Mouse (Mus musculus): Measurements from ENCODE around the gene Vmn2r118. TPM values are rescaled to one million over a fixed set of nuclear protein-coding genes. Genes with fewer than 3 reads are reported as not detected.

Gene Vmn2r118
- not detected in 2 replicates for polyA plus RNA-seq (2015; fragmentation: Nextera tagmentation; extraction: Ambion mirVana)

DNA sequence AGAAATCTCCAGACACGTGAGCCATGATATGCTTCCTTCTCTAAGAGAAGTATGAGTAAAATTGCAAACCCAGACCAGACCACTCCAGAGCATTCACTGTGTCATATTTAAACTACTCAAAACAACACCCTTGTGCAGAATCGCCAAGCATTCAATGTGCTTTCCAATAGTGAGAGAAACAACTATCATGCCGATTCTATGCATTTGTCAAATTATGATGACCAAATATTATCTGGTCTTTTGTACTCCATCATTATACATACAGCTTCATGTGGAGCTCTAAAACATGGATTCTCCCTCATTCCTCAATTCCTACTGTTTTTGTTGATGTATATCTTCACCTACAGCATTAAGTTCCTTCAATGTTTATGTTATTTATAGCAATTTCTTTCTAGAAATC, at the start of gene Vmn2r118:
Vmn2r118 (minus strand) TSS at position 101 of the 400 bp plus-strand sequence.
- no peak within 1 kb of the TSS for H3K4me3 ChIP-seq (replicated peaks; ENCODE audit: low read length)
- WGBS: 88% methylated on average over 3 of the region's 3 CpGs
- H3K4me2 ChIP-seq (ENCODE audit: low read depth, low read length): no peak within 1 kb of the TSS
- no peak for ATAC-seq (ENCODE audit: insufficient read depth, low FRiP score)
- H3K4me1 ChIP-seq (ENCODE audit: control insufficient read depth, insufficient read depth, low read length): no peaks in the 10 kb centered on the region
- no peaks in the 10 kb centered on the region for H3K9me3 ChIP-seq (replicated peaks; ENCODE audit: control insufficient read depth, low read length)
- H3K36me3 ChIP-seq (ENCODE audit: control insufficient read depth, insufficient read depth, low read length): no peaks in the 10 kb centered on the region
- H3K27ac ChIP-seq (ENCODE audit: low read length): no peak within 1 kb of the TSS
- no peak within 1 kb of the TSS for H3K9ac ChIP-seq (ENCODE audit: low read length)
- H3K27me3 ChIP-seq (ENCODE audit: control insufficient read depth, insufficient read depth, low read length): no peaks in the 10 kb centered on the region

DNA sequence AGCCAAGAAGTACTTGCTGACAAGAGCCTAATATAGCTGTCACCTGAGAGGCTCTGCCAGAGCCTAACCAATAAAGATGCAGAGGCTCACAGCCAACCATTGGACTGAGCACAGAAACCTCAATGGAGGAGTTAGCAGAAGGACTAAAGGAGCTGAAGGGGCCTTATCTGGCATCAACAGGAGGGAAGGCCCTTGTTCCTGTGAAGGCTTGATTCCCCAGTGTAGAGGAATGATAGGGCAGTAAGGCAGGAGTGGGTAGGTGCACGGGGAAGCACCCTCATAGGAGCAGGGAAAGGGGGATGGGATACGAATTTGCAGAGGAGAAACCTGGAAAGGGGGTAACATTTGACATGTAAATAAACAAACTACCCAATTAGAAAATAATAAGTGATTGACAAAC, 36.1 kb upstream of the Vmn2r118 start:
- Histone ChIP-seq H3K9ac (ENCODE audit: low read length) (no peak overlapping the region), H3K4me3 (replicated peaks; ENCODE audit: low read length) (no peak overlapping the region), H3K4me2 (ENCODE audit: low read depth, low read length) (no peak overlapping the region), H3K9me3 (replicated peaks; ENCODE audit: control insufficient read depth, low read length) (no peaks in the 10 kb centered on the region), H3K27me3 (ENCODE audit: control insufficient read depth, insufficient read depth, low read length) (no peaks in the 10 kb centered on the region), H3K27ac (ENCODE audit: low read length) (no peak overlapping the region), H3K4me1 (ENCODE audit: control insufficient read depth, insufficient read depth, low read length) (no peaks in the 10 kb centered on the region), H3K36me3 (ENCODE audit: control insufficient read depth, insufficient read depth, low read length) (no peaks in the 10 kb centered on the region)
- WGBS: 74% methylated on average over 2 of the region's 2 CpGs
- ATAC-seq (ENCODE audit: insufficient read depth, low FRiP score): no peak

DNA sequence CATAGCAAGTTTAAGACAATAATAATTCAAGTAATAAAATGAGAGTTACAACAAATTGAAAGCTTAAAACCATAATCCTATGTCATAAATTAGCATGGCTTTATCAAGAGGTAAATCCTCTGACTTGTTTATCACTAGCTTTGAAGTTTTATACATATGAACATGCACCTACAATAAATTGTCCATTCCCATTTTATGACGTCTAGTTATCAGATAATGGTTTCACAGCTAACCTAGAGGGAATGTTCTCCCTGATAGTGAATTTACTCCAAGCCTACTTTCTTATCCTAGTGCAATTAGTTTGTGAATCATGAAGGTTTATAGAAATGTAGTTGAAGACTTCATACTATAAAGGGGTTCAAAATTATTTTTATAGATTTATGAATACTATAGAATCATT, 34.2 kb downstream of the Vmn2r118 start:
- Histone ChIP-seq H3K9me3 (replicated peaks; ENCODE audit: control insufficient read depth, low read length) (no peaks in the 10 kb centered on the region), H3K4me2 (ENCODE audit: low read depth, low read length) (no peak overlapping the region), H3K4me3 (replicated peaks; ENCODE audit: low read length) (no peak overlapping the region), H3K9ac (ENCODE audit: low read length) (no peak overlapping the region), H3K27me3 (ENCODE audit: control insufficient read depth, insufficient read depth, low read length) (no peaks in the 10 kb centered on the region), H3K36me3 (ENCODE audit: control insufficient read depth, insufficient read depth, low read length) (no peaks in the 10 kb centered on the region), H3K27ac (ENCODE audit: low read length) (no peak overlapping the region), H3K4me1 (ENCODE audit: control insufficient read depth, insufficient read depth, low read length) (no peaks in the 10 kb centered on the region)
- ATAC-seq (ENCODE audit: insufficient read depth, low FRiP score): no peak
- WGBS: 41% methylated on average over 1 of the region's 1 CpGs

DNA sequence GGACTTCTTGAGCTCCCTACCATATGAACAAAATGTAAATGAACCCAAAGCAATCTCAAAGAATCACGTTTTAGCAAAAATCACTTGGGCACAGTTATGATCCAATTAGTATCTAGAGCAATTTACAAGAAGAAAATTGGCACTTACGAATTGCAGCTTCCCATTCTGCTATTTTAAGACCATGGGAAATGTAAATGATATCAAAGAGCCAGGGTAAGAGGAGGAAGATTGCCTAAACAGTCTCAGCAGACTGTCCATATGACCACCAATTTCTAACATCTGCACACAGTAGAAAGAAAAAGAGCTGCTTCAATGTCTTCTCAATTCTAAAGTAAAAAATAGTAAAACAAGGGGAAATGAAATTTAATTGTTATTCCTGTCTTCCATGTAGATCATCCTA, 63.2 kb downstream of the Vmn2r118 start:
- ATAC-seq (ENCODE audit: insufficient read depth, low FRiP score): no peak
- H3K36me3 ChIP-seq (ENCODE audit: control insufficient read depth, insufficient read depth, low read length): no peaks in the 10 kb centered on the region
- no peaks in the 10 kb centered on the region for H3K27me3 ChIP-seq (ENCODE audit: control insufficient read depth, insufficient read depth, low read length)
- H3K4me2 ChIP-seq (ENCODE audit: low read depth, low read length): no peak overlapping the region
- WGBS: 58% methylated on average over 2 of the region's 2 CpGs
- no peak overlapping the region for H3K9ac ChIP-seq (ENCODE audit: low read length)
- no peaks in the 10 kb centered on the region for H3K4me1 ChIP-seq (ENCODE audit: control insufficient read depth, insufficient read depth, low read length)
- H3K27ac ChIP-seq (ENCODE audit: low read length): no peak overlapping the region
- no peaks in the 10 kb centered on the region for H3K9me3 ChIP-seq (replicated peaks; ENCODE audit: control insufficient read depth, low read length)
- no peak overlapping the region for H3K4me3 ChIP-seq (replicated peaks; ENCODE audit: low read length)

DNA sequence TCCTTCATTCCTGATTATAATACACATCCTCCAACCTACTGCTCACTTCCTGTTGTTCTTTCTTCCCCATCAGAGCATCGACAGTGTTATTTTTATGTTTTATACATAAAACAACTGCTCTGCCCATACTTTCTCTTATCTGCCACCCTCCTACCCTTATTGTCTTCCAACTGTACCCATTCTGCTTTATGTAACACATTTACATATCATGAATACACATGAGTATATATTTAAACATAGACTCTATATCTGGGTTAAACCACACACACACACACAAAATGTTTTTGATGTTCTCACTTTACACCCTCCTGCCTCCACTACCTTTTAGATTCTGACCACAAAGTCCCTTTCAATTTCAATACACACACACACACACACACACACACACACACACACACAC, 76.5 kb downstream of the Vmn2r118 start:
- no peaks in the 10 kb centered on the region for H3K27me3 ChIP-seq (ENCODE audit: control insufficient read depth, insufficient read depth, low read length)
- ATAC-seq (ENCODE audit: insufficient read depth, low FRiP score): no peak
- no peak overlapping the region for H3K9ac ChIP-seq (ENCODE audit: low read length)
- no peaks in the 10 kb centered on the region for H3K4me1 ChIP-seq (ENCODE audit: control insufficient read depth, insufficient read depth, low read length)
- no peaks in the 10 kb centered on the region for H3K36me3 ChIP-seq (ENCODE audit: control insufficient read depth, insufficient read depth, low read length)
- WGBS: 77% methylated on average over 1 of the region's 1 CpGs
- H3K4me3 ChIP-seq (replicated peaks; ENCODE audit: low read length): no peak overlapping the region
- H3K9me3 ChIP-seq (replicated peaks; ENCODE audit: control insufficient read depth, low read length): no peaks in the 10 kb centered on the region
- no peak overlapping the region for H3K4me2 ChIP-seq (ENCODE audit: low read depth, low read length)
- no peak overlapping the region for H3K27ac ChIP-seq (ENCODE audit: low read length)

Other genes starting within 250 kb of the Vmn2r118 start
- 1.9 and 2.2 TPM in 2 replicates for gene St6gal2, start 179.8 kb downstream of the Vmn2r118 start, polyA plus RNA-seq (2015; fragmentation: Nextera tagmentation; extraction: Ambion mirVana)
- gene Pot1b, start 87.4 kb upstream of the Vmn2r118 start, polyA plus RNA-seq (2015; fragmentation: Nextera tagmentation; extraction: Ambion mirVana): 7.4 TPM in 2 replicates
- gene Adgre4, start 124.8 kb upstream of the Vmn2r118 start, polyA plus RNA-seq (2015; fragmentation: Nextera tagmentation; extraction: Ambion mirVana): 1.2 and 1.7 TPM in 2 replicates